In genomic region chr7:101301361-101301880, GRCm38 (mm10) we compare ENCODE assay signal across 8 mouse cellular contexts. TPM values are rescaled to one million over a fixed set of nuclear protein-coding genes. Genes with fewer than 3 reads are reported as not detected.
DNase-seq lines count a peak whose midpoint lies in the region; ATAC-seq and TF ChIP-seq lines count a peak whose summit lies in the region.

No protein-coding gene starts in this region.

- peaks cover 4% of the 10 kb centered on the region; the same call in 1 of the 2 replicates for H3K4me1 ChIP-seq in hindbrain, embryonic 11.5 days (replicated peaks; ENCODE audit: control insufficient read depth, insufficient read depth, low read length)
- H3K4me1 ChIP-seq in thymus, adult 2 months (replicated peaks; ENCODE audit: control insufficient read depth, insufficient read depth, low read length), result peaks cover 30% of the 10 kb centered on the region

- peaks cover 6% of the 10 kb centered on the region; the same call in 1 of the 2 replicates for H3K27me3 ChIP-seq in hindbrain, embryonic 11.5 days (ENCODE audit: control insufficient read depth, insufficient read depth, low read length)
- H3K27me3 ChIP-seq in thymus, adult 2 months (ENCODE audit: control insufficient read depth, insufficient read depth, low read length), result no peaks in the 10 kb centered on the region

- peaks cover 23% of the 10 kb centered on the region; the same call in 1 of the 2 replicates for H3K79me2 ChIP-seq in macrophage (ENCODE audit: inconsistent target)

- no peak overlapping the region for H3K27ac ChIP-seq in hindbrain, embryonic 11.5 days (ENCODE audit: low read depth, low read length)
- peak overlapping the region; percentile 41 for H3K27ac ChIP-seq in macrophage
- H3K27ac ChIP-seq in thymus, adult 2 months (ENCODE audit: control insufficient read depth, insufficient read depth, low read length), result peak overlapping the region; percentile 84

- peak; percentile 81 for DNase-seq in embryo, embryonic 10 days (ENCODE audit: low spot score)
- DNase-seq in embryo, embryonic 10.5 days (ENCODE audit: low spot score), result no peak
- peak; percentile 39 to 54 for DNase-seq in spleen, adult 18-20 months
- DNase-seq in spleen, adult 12 weeks (ENCODE audit: low spot score), result no peak
- no peak for DNase-seq in hindbrain, embryonic 11.5 days (ENCODE audit: low spot score)
- DNase-seq in thymus, adult 2 months, result peak; percentile 62
- no peak for DNase-seq in gastrocnemius, adult 8-10 months (ENCODE audit: low spot score in 2 of 2)

- WGBS in hindbrain, embryonic 11.5 days, result 1% methylated on average over 30 of the region's 30 CpGs
- WGBS in macrophage (ENCODE audit: missing documents), result under 1% methylated on average over 29 of the region's 30 CpGs
- under 1% methylated on average over 30 of the region's 30 CpGs for WGBS in thymus, adult 2 months

- H3K9me3 ChIP-seq in hindbrain, embryonic 11.5 days (ENCODE audit: control insufficient read depth, low read length), result no peaks in the 10 kb centered on the region

- peak overlapping the region; percentile 66 for H3K9ac ChIP-seq in hindbrain, embryonic 11.5 days (ENCODE audit: low read depth, low read length)

- ATAC-seq in hindbrain, embryonic 11.5 days (ENCODE audit: low FRiP score), result no peak; the same call in 1 of the 2 replicates

- no peak for TF ChIP-seq CTCF in thymus, adult 2 months (IDR thresholded peaks at IDR 0.05; ENCODE audit: borderline replicate concordance, control insufficient read depth, extremely low read depth, insufficient read depth, low read length, poor library complexity)

- peak overlapping the region; percentile 53 for H3K4me2 ChIP-seq in hindbrain, embryonic 11.5 days (replicated peaks; ENCODE audit: low read depth, low read length)

- no peak; the same call in 1 of the 2 replicates for TF ChIP-seq POLR2A in thymus, adult 2 months (IDR thresholded peaks at IDR 0.05; ENCODE audit: control insufficient read depth, extremely low read depth, insufficient read depth, low read length, poor library complexity)

- H3K36me3 ChIP-seq in hindbrain, embryonic 11.5 days (ENCODE audit: control insufficient read depth, insufficient read depth, low read length), result no peaks in the 10 kb centered on the region
- no peaks in the 10 kb centered on the region for H3K36me3 ChIP-seq in macrophage (ENCODE audit: inconsistent target)
- H3K36me3 ChIP-seq in thymus, adult 2 months (ENCODE audit: control insufficient read depth, insufficient read depth, low read length), result no peaks in the 10 kb centered on the region

- H3K4me3 ChIP-seq in hindbrain, embryonic 11.5 days (ENCODE audit: low read depth, low read length), result peak overlapping the region; percentile 59
- H3K4me3 ChIP-seq in macrophage (ENCODE audit: inconsistent target), result peak overlapping the region; percentile 81
- H3K4me3 ChIP-seq in thymus, adult 2 months (ENCODE audit: control insufficient read depth, insufficient read depth, low read length), result peak overlapping the region; percentile 86

RNA-seq across cellular contexts. Expression of gene Atg16l2, which starts 0.6 kb away (rescaled TPM):
- 10.2 and 10.7 TPM in 2 replicates for polyA plus RNA-seq in hindbrain, embryonic 11.5 days (2014; fragmentation: Nextera tagmentation; extraction: Ambion mirVana)
- 100 to 1,000 TPM in 11 of 26 experiments, 10 to 100 TPM in 15; 38.9 to 249 (median 85.4) TPM for total RNA-seq in macrophage (2018; cell fraction: chromatin; rRNA removed)
- 1 to 10 TPM; 2.0 to 9.2 (median 5.0) TPM for total RNA-seq in macrophage (2018; cell fraction: cytosol; rRNA removed)
- 100 to 1,000 TPM in 1 of 26 experiments, 10 to 100 TPM in 25; 13.5 to 103 (median 42.4) TPM for total RNA-seq in macrophage (2018; cell fraction: nucleus; rRNA removed)
- 4.0 to 14.2 TPM (median 6.1 TPM) in 3 replicates for polyA plus RNA-seq in macrophage (2018)
- 76.9 and 89.9 TPM in 2 replicates for polyA plus RNA-seq in thymus, adult 2 months (2012; rRNA removed)
- total RNA-seq in gastrocnemius, adult 8-10 months (2022), result 1 to 10 TPM; 3.2 to 5.3 (median 4.3) TPM

RNA-seq across cellular contexts. Expression of gene Stard10, which starts 15.5 kb away (rescaled TPM):
- polyA plus RNA-seq in hindbrain, embryonic 11.5 days (2014; fragmentation: Nextera tagmentation; extraction: Ambion mirVana), result 8.1 and 8.7 TPM in 2 replicates
- 1 to 10 TPM in 2 of 26 experiments, not detected in 24; 1.1 to 5.2 TPM for total RNA-seq in macrophage (2018; cell fraction: chromatin; rRNA removed)
- total RNA-seq in macrophage (2018; cell fraction: cytosol; rRNA removed), result 1 to 10 TPM in 6 of 26 experiments, under 1 TPM in 19, not detected in 1; 0.20 to 1.4 (median 0.77) TPM
- total RNA-seq in macrophage (2018; cell fraction: nucleus; rRNA removed), result 10 to 100 TPM in 1 of 26 experiments, 1 to 10 TPM in 5, under 1 TPM in 3, not detected in 17; 0.81 to 16.4 (median 1.1) TPM
- 0.68 to 0.99 TPM (median 0.88 TPM) in 3 replicates for polyA plus RNA-seq in macrophage (2018)
- polyA plus RNA-seq in thymus, adult 2 months (2012; rRNA removed), result 25.4 and 31.4 TPM in 2 replicates
- total RNA-seq in gastrocnemius, adult 8-10 months (2022), result 10 to 100 TPM; 34.9 to 48.5 (median 43.7) TPM

RNA-seq across cellular contexts. Expression of gene Arap1, which starts 46.4 kb away (rescaled TPM):
- polyA plus RNA-seq in hindbrain, embryonic 11.5 days (2014; fragmentation: Nextera tagmentation; extraction: Ambion mirVana), result 13.9 and 14.2 TPM in 2 replicates
- 1,000 to 10,000 TPM; 1,474 to 3,673 (median 2,470) TPM for total RNA-seq in macrophage (2018; cell fraction: chromatin; rRNA removed)
- total RNA-seq in macrophage (2018; cell fraction: cytosol; rRNA removed), result 100 to 1,000 TPM; 324 to 594 (median 401) TPM
- total RNA-seq in macrophage (2018; cell fraction: nucleus; rRNA removed), result 1,000 to 10,000 TPM in 21 of 26 experiments, 100 to 1,000 TPM in 5; 671 to 1,624 (median 1,183) TPM
- 195 to 293 TPM (median 225 TPM) in 3 replicates for polyA plus RNA-seq in macrophage (2018)
- polyA plus RNA-seq in thymus, adult 2 months (2012; rRNA removed), result 190 and 225 TPM in 2 replicates
- total RNA-seq in gastrocnemius, adult 8-10 months (2022), result 10 to 100 TPM; 16.1 to 18.5 (median 17.1) TPM

Comparison
In these comparisons a context has a peak if more than half of its experiments do, and no peak if none do; other contexts are left out.
1. DNase-seq: peak in embryo, embryonic 10 days (single experiment), spleen, adult 18-20 months (2 of 2) and thymus, adult 2 months (single experiment); none in embryo, embryonic 10.5 days (single experiment), spleen, adult 12 weeks (single experiment), hindbrain, embryonic 11.5 days (single experiment) and gastrocnemius, adult 8-10 months (0 of 2).
2. RNA of gene Arap1, which starts 46.4 kb away (polyA plus RNA-seq): 190 to 225 TPM in thymus, adult 2 months and 195 to 293 TPM in macrophage; 13.9 to 14.2 TPM in hindbrain, embryonic 11.5 days; every median in the first group is over 10 times any median in the second.
3. Peak in every context shown above with its lines, with median percentiles within 50 percentile points of each other: H3K4me3 ChIP-seq.